Mouse (Mus musculus) heart, postnatal 0 days (tissue): Measurements from ENCODE around the gene Scimp. TPM values are rescaled to one million over a fixed set of nuclear protein-coding genes. Genes with fewer than 3 reads are reported as not detected.

Experiments
- ATAC-seq: fragments of 200-750 bp; cut with Nextera tagmentation; 2 replicates; pipeline ENCODE4 v1.8.0; 2017; ENCODE audit warnings: low read depth, moderate number of reproducible peaks, moderate library complexity; ENCODE audit not compliant: insufficient read depth
- DNase-seq: peaks from one replicate; pipeline ENCODE4 v3.0.0-alpha.2; 2016; ENCODE audit warnings: low spot score
- H3K27ac ChIP-seq: fragments of 300-500 bp; sonication (generic); 2 replicates; pipeline ENCODE4 v1.5.1; 2014; ENCODE audit warnings: low read depth, mild to moderate bottlenecking
- H3K27me3 ChIP-seq: fragments of 300-500 bp; sonication (generic); 2 replicates; pipeline ENCODE4 v1.6.1; 2014; ENCODE audit warnings: low read length, mixed read lengths; ENCODE audit not compliant: control insufficient read depth, insufficient read depth
- H3K36me3 ChIP-seq: fragments of 300-500 bp; sonication (generic); replicated peaks from 2 replicates; pipeline ENCODE4 v1.6.1; 2014; ENCODE audit warnings: low read length, mixed read lengths; ENCODE audit not compliant: control insufficient read depth, insufficient read depth
- H3K4me1 ChIP-seq: fragments of 300-500 bp; sonication (generic); 2 replicates; pipeline ENCODE4 v1.6.1; 2014; ENCODE audit warnings: antibody characterized with exemption; ENCODE audit not compliant: control insufficient read depth, insufficient read depth
- H3K4me2 ChIP-seq: fragments of 300-500 bp; sonication (generic); 2 replicates; pipeline ENCODE4 v1.6.1; 2014; ENCODE audit warnings: low read depth, mild to moderate bottlenecking, low read length, moderate library complexity
- H3K4me3 ChIP-seq: fragments of 300-500 bp; sonication (generic); 2 replicates; pipeline ENCODE4 v1.5.1; 2014; ENCODE audit warnings: low read depth, low read length
- H3K9ac ChIP-seq: fragments of 300-500 bp; sonication (generic); replicated peaks from 2 replicates; pipeline ENCODE4 v1.6.1; 2014; ENCODE audit warnings: low read depth, low read length, mixed read lengths
- H3K9me3 ChIP-seq: fragments of 300-500 bp; sonication (generic); replicated peaks from 2 replicates; pipeline ENCODE4 v1.6.1; 2016; ENCODE audit warnings: low read length; ENCODE audit not compliant: control insufficient read depth
- CTCF ChIP-seq: IDR thresholded peaks from 2 replicates; pipeline ENCODE4 v1.5.1; 2016; ENCODE audit warnings: antibody characterized with exemption, control low read depth, low read depth
- EP300 ChIP-seq: IDR thresholded peaks from 2 replicates; pipeline ENCODE4 v1.6.1; 2016; ENCODE audit warnings: antibody characterized with exemption, low read depth
- WGBS: fragments of 180-500 bp; shearing (Covaris S2); extraction: QIAGEN DNeasy Blood & Tissue Kit; methylation state at CpG from one replicate; pipeline ENCODE4 v1.1.7; 2014; 5-methylcytosine and 5-hydroxymethylcytosine counted together
- polyA plus RNA-seq: library from polyadenylated mRNA; unstranded; fragments of >200 nt; fragmentation: Nextera tagmentation; extraction: Ambion mirVana; gene quantifications from 2 replicates; pipeline ENCODE4 v1.2.1, GENCODE M21; 2015
- total RNA-seq: library from RNA; depleted of rRNA; stranded (reverse); fragments of >200 nt; gene quantifications from 2 replicates; pipeline ENCODE4 v1.2.3, GENCODE M21; 2014; ENCODE audit warnings: low replicate concordance

The Scimp gene
- total and polyA plus RNA-seq, 2 experiments from 2014 or later, result 0.38 TPM; not detected in 1

DNA sequence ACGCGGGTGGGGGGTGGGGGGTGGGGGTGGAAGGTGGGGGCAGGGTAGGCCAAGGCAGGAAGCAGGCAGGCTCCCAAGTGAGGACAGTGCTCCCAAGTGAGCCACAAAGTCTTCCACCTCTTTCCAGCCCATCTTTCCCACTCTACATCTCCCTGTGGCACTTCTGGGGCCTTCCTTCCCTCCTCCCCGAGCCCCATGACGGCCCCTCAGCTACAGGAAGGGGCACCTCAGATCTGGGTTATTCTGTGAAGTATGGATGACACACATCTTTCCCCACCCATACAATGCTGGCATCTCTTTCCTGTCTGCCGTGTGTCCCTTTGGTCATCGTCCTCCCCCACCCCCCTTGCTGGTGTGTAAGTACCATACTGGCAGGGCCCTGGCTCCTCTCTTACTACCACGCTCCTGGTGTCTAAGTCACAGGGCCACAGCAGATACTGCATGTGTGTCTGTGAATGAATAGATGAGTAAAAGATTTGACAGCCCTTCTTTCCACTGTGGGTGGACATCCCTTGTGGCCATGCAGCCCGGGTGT lies 6.7 kb downstream of the Scimp start:
- TF ChIP-seq CTCF (no peak), EP300 (no peak)
- Histone ChIP-seq H3K36me3 (no peaks in the 10 kb centered on the region), H3K4me1 (no peaks in the 10 kb centered on the region), H3K4me3 (no peak overlapping the region), H3K9ac (no peak overlapping the region), H3K4me2 (peak overlapping the region; percentile 3; the same call in 1 of the 2 replicates), H3K9me3 (no peaks in the 10 kb centered on the region), H3K27ac (peak overlapping the region; percentile 61), H3K27me3 (no peaks in the 10 kb centered on the region)
- 65% methylated on average over 8 of the region's 8 CpGs for WGBS
- DNase-seq, result no peak
- ATAC-seq, result no peak

DNA sequence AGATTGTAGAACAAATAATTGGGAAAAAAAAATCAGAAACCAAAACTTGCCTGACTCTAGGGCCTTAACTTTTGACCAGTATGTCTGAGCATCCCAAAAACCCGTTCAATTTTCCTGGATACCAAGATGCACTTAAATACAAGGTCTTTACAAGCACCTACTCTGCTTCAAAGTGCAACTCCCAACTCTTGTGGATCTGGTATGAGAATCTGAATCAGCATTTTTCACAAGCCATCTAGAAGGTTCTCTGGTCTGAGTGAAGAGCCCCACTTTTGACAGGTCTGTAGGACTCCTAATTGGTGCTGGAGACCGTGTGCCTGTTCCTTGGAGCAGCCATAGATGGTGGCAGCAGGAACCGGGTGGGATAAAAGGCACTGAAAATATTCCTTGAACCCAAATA lies 8.0 kb downstream of the Scimp start:
- no peaks in the 10 kb centered on the region for H3K4me1 ChIP-seq
- 71% methylated on average over 3 of the region's 3 CpGs for WGBS
- no peaks in the 10 kb centered on the region for H3K9me3 ChIP-seq
- H3K27me3 ChIP-seq, result no peaks in the 10 kb centered on the region
- DNase-seq, result no peak
- no peak for ATAC-seq
- H3K27ac ChIP-seq, result 0 out of 2 replicates have a peak overlapping the region, but pooled peaks have one; percentile 61
- no peak overlapping the region for H3K9ac ChIP-seq
- TF ChIP-seq CTCF (no peak), EP300 (no peak)
- H3K36me3 ChIP-seq, result no peaks in the 10 kb centered on the region
- no peak overlapping the region for H3K4me3 ChIP-seq
- H3K4me2 ChIP-seq, result no peak overlapping the region

DNA sequence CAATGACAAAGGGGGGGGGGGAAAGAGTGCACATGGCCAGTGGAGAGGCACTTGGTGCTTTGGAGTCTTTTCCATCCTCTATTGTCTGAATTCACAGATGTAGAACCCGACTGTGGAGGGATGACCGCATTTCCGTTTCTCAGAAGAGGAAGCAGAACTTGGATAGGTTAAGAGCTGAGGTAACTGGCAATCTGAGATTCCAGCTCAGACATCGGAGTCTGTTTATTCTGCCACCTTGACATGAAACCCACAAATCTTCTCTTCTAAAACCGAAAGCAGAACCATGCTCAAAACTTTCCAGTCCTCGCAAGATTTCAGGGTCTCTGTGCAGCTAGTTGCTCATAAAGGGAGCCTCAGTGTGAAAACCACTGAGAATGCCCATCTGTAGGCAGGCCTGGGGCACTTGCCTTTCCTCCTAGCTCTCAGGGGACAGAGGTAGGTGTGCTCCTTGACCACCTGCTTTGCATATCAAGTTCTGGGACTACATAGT lies 8.6 kb downstream of the Scimp start:
- Histone ChIP-seq H3K27me3 (no peaks in the 10 kb centered on the region), H3K36me3 (no peaks in the 10 kb centered on the region), H3K27ac (peak overlapping the region; percentile 67), H3K4me3 (no peak overlapping the region), H3K9me3 (no peaks in the 10 kb centered on the region), H3K4me2 (no peak overlapping the region), H3K9ac (no peak overlapping the region), H3K4me1 (no peaks in the 10 kb centered on the region)
- TF ChIP-seq EP300 (no peak), CTCF (no peak)
- no peak for DNase-seq
- ATAC-seq, result no peak
- 70% methylated on average over 6 of the region's 6 CpGs for WGBS

GRCm38 (mm10) chr11:70802865-70803261 lies 9.5 kb downstream of the Scimp start:
- Histone ChIP-seq H3K4me3 (no peak overlapping the region), H3K27me3 (no peaks in the 10 kb centered on the region), H3K4me1 (no peaks in the 10 kb centered on the region), H3K27ac (peak overlapping the region; percentile 62; the same call in 1 of the 2 replicates), H3K4me2 (no peak overlapping the region), H3K9ac (no peak overlapping the region), H3K36me3 (no peaks in the 10 kb centered on the region), H3K9me3 (no peaks in the 10 kb centered on the region)
- TF ChIP-seq EP300 (no peak), CTCF (no peak)
- ATAC-seq, result no peak
- 42% methylated on average over 2 of the region's 2 CpGs for WGBS
- no peak for DNase-seq

DNA sequence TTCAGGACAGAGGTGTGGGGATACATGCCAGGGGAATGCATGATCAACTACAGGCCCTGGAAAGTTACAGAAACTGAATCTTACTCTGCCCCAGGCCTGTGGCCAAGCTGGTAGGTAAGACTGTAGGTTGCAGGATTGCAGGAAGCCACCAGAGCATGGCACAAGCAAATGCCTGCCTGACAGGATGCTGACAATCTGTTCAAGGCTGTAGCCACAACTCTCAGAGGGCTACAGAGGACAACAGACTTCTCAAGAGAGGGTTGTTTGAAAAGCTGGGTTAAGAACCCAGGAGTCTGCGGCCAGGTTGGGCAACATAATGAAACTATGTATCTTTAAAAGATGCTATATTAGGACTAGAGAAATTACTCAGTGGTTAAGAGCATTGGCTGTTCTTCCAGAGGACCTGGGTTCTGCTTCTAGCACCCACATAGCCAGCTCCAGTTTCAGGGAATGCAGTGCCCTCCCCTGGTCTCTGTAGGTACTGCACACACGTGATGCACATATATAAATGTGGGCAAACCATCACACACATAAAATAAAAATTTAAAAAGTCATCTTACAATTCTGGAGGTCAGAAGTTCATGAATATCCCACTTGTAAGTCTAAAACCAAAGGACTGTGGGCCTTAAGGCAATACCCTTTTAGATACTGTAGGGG lies 10.1 kb downstream of the Scimp start:
- TF ChIP-seq EP300 (no peak), CTCF (no peak)
- no peak for ATAC-seq

GRCm38 (mm10) chr11:70792409-70792808 lies 20.0 kb downstream of the Scimp start:
- Histone ChIP-seq H3K4me2 (no peak overlapping the region), H3K9ac (no peak overlapping the region), H3K4me1 (no peaks in the 10 kb centered on the region), H3K27me3 (no peaks in the 10 kb centered on the region), H3K9me3 (no peaks in the 10 kb centered on the region), H3K27ac (no peak overlapping the region), H3K36me3 (no peaks in the 10 kb centered on the region), H3K4me3 (no peak overlapping the region)
- TF ChIP-seq CTCF, result no peak
- no peak for TF ChIP-seq EP300
- ATAC-seq (no peak), DNase-seq (no peak)
- WGBS, result 89% methylated on average over 1 of the region's 1 CpGs

More for the DNA sequence above, 10.1 kb downstream of the Scimp start:
- Histone ChIP-seq H3K36me3 (no peaks in the 10 kb centered on the region), H3K9ac (no peak overlapping the region), H3K27ac (no peak overlapping the region; the same call in 1 of the 2 replicates), H3K4me1 (no peaks in the 10 kb centered on the region), H3K4me2 (no peak overlapping the region), H3K27me3 (no peaks in the 10 kb centered on the region), H3K4me3 (no peak overlapping the region), H3K9me3 (no peaks in the 10 kb centered on the region)
- 94% methylated on average over 2 of the region's 2 CpGs for WGBS
- DNase-seq, result no peak
